Mouse (Mus musculus): Measurements from ENCODE around the gene Ccdc194.

Gene Ccdc194

GRCm38 (mm10) chr8:71477196-71477845, 48.2 kb downstream of the Ccdc194 start:
- CTCF ChIA-PET = no interaction called here

- CTCF ChIA-PET = interaction anchor here (0.6 kb wide), 1 partner anchor 997 kb away, joined by 4 read pairs; no protein-coding TSS in a partner anchor
Measured at GRCm38 (mm10) chr8:71476099-71476940, 49.2 kb downstream of the Ccdc194 start.

- CTCF ChIA-PET = interaction anchor here (0.6 kb wide), 1 partner anchor 997 kb away, joined by 4 read pairs; no protein-coding TSS in a partner anchor
Measured at GRCm38 (mm10) chr8:71475702-71476075, 49.8 kb downstream of the Ccdc194 start.

- CTCF ChIA-PET = no interaction called here
Measured at GRCm38 (mm10) chr8:71474785-71475701, 50.5 kb downstream of the Ccdc194 start.

GRCm38 (mm10) chr8:71474344-71474743, 51.2 kb downstream of the Ccdc194 start:
- CTCF ChIA-PET = no interaction called here

GRCm38 (mm10) chr8:71472601-71473386, 52.7 kb downstream of the Ccdc194 start:
- CTCF ChIA-PET = interaction anchor here (0.7 kb wide), 1 partner anchor 8 kb away, joined by 3 read pairs; no protein-coding TSS in a partner anchor

- CTCF ChIA-PET = interaction anchor here (0.6 kb wide), 1 partner anchor 147 kb away, joined by 3 read pairs; no protein-coding TSS in a partner anchor
Measured at GRCm38 (mm10) chr8:71471861-71472260, 53.6 kb downstream of the Ccdc194 start.

GRCm38 (mm10) chr8:71470913-71471255, 54.6 kb downstream of the Ccdc194 start:
- CTCF ChIA-PET = no interaction called here

- CTCF ChIA-PET = no interaction called here
Measured at GRCm38 (mm10) chr8:71470146-71470912, 55.2 kb downstream of the Ccdc194 start.
